Mouse (Mus musculus) adrenal gland, adult 18-20 months (tissue): ENCODE results near the gene Tnfrsf1b. TPM values are rescaled to one million over a fixed set of nuclear protein-coding genes. Genes with fewer than 3 reads are reported as not detected.

ENCODE experiments used
- DNase-seq, 2 experiments: peaks; one replicate each; pipeline ENCODE4 v3.0.0; 2021 to 2022; ENCODE audit warnings: low spot score in 2 of 2
- total RNA-seq, 2 experiments: library from RNA; stranded (reverse); gene quantifications; 1 replicate in 1 of 2; 2 replicates in 1 of 2; pipeline ENCODE4 v1.2.3; 2021

Gene Tnfrsf1b
- total RNA-seq, 2 experiments from 2014 or later = 8.5 to 18.4 TPM

GRCm38 (mm10) chr4:145221379-145221778 is 25.3 kb downstream of the Tnfrsf1b start:
- no peak for DNase-seq

GRCm38 (mm10) chr4:145220001-145220400 is 26.7 kb downstream of the Tnfrsf1b start:
- no peak for DNase-seq

GRCm38 (mm10) chr4:145219240-145219985 is 27.3 kb downstream of the Tnfrsf1b start:
- peak in 1 of 2 experiments; percentile 41 for DNase-seq

- no peak for DNase-seq
These were observed 28.8 kb downstream of the Tnfrsf1b start for GRCm38 (mm10) chr4:145217837-145218236.

DNA sequence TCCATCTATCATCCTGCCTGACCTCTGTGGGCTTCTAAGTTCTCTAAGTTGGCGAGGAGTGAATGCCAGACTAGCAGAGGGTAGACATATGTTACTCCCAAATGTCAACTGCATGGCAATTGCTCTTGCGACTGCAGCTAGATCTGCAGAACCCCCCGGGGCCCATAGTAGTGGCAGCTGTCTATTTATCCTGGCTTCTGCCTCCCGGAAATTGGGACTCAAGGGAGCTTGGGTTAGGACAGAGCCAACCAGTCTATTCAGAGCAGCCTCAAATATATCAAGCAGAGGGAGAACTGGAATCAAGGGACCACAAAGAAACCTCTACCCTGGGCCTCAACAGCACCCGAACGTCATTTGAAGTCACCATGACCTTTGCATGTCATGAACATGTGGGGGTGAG is 29.6 kb downstream of the Tnfrsf1b start:
- no peak for DNase-seq

DNA sequence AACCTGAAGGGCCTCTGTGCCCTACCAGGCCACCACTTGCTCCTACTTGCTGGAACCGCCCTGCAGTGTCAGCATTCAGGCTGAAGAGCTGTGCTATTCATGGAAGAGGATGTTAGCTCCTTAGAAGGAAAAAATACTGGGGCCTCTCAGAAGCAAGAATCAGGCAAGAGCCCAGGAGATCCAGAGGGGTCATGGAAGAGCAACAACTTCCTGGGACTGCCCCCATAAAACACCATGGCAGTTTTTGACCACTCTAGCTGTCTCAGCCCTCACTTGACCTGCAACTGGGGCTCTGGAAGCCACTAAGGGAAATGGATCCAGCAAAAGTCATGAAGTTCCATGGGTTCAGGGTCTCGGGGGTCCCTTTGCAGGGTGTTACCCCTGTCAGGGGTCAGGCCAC is 31.3 kb downstream of the Tnfrsf1b start:
- DNase-seq = no peak

GRCm38 (mm10) chr4:145214786-145215174 is 31.9 kb downstream of the Tnfrsf1b start:
- no peak for DNase-seq

DNA sequence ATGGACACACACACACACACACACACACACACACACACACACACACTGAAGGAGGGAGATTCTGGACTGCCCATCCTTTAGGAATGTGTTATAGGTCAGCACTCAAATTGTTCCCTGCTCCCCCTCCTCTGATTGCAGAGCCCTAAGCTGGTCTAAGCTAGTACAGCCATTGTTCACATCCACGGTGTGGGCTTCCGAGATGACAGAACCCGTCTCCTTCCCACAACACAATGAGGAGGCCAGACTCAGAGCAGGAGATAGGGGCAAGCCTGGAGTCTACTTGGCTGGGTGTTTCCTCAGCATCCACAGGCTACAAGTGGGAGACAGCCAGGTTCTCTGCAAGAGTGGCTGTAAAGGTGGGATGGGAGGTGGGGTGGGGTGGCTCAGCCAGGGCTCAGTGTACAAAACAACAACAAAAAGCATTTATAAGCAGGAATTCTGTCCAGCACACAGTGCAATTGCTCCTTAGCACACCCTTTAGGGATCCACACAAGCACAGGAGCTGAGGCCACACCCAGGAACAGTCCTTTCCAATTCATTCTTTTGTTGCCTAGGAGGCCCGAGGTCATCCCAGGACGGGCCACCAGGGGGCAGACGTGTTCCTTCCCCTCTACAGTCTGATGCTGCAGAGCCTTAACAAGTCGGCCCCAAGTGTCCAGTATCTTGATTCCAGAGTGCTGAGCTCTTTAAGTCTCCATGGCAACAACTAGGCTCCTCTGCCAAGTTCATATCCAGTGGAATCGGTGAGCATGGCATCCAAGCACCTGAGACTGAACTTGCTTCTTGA is 32.5 kb downstream of the Tnfrsf1b start:
- DNase-seq = peak; percentile 96

DNA sequence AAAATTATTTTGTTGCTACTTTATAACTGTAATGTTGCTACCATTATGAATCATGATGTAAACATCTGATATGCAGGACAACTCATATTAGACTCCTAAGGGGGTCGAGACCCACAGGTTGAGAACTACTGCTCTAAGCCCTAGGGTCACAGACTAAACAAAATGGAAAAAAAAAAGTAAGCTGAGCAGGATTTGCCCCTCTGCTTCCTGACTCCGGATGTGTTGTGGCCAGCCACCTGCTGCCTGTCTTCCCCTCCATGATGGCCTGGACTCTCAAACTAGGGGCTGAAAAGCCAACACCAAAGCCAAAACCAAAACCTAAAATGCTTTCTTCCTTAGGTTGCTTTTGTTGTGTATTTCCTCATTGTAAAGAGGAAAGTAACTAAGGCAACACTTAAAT is 35.6 kb downstream of the Tnfrsf1b start:
- no peak for DNase-seq

- DNase-seq = no peak
These were observed 36.1 kb downstream of the Tnfrsf1b start for GRCm38 (mm10) chr4:145210564-145210963.

- no peak for DNase-seq
These were observed 37.0 kb downstream of the Tnfrsf1b start for GRCm38 (mm10) chr4:145209690-145210088.

DNA sequence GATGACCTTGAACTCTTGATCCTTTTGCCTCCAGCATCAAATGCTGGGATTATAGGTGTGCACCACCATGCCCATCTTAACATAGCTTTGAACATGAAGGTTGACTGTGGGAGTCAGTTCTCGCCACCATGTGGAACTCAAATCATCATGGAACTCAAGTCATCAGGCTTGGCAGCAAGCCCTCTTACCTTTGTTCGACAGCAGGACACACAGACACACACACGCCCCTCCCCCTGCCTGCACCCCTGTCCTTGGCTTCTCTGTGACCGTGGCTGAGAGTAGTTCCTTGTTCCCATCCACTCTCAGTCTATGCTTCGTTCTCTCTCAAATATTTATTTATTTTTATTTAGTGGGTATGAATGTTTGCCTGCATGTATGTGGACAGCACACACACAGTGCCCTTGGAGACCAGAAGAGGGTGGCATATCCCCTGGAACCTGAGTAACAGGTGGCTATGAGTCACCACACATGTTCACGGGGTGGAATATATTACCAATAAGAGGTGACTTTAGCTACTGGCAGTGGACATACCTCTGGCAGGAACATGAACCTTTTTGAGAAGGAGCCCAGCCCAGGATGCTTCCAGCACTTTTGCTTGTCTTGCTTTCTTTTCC is 37.5 kb downstream of the Tnfrsf1b start:
- DNase-seq = no peak

GRCm38 (mm10) chr4:145207718-145208371 is 38.8 kb downstream of the Tnfrsf1b start:
- DNase-seq = no peak

DNA sequence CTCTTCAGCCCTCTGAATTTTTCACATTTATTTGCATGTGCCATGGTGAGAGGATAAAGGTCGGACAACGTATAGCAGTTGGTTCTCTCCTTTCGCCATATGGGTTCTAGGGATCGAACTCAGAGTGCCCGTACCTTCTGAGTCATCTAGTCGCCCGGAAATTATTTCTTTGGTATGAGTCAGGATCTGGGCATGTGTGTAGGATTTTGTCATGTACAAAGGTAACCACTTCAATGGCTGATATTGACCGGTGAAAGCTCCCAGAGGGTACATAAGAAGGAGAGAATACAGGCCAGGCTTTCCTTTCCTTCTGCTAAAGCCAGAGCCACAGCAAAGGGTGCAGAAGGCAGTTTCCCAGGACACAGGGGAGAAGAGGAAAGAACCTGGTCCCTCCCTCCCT is 41.9 kb downstream of the Tnfrsf1b start:
- DNase-seq = no peak

DNA sequence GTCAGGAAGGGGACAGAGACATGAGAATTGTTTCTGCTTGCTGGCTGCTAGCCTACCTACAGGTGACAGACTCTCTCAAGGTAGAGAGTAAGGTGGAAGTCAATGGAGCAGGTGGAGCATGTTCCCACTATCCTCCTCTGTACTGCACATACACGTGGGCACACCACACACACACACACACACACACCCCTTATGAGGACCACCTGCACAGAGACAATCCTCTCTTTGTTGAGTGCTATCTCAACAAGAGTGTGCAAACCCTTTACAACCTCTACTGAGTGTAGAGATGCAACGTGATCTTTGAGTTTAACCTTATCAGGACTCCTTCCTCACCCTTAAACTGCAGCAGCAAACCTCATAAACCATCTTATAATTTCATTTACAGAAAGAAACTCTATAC is 43.4 kb downstream of the Tnfrsf1b start:
- no peak for DNase-seq

GRCm38 (mm10) chr4:145201424-145201823 is 45.2 kb downstream of the Tnfrsf1b start:
- no peak for DNase-seq

- no peak for DNase-seq
These were observed 46.5 kb downstream of the Tnfrsf1b start for GRCm38 (mm10) chr4:145199982-145200699.

DNA sequence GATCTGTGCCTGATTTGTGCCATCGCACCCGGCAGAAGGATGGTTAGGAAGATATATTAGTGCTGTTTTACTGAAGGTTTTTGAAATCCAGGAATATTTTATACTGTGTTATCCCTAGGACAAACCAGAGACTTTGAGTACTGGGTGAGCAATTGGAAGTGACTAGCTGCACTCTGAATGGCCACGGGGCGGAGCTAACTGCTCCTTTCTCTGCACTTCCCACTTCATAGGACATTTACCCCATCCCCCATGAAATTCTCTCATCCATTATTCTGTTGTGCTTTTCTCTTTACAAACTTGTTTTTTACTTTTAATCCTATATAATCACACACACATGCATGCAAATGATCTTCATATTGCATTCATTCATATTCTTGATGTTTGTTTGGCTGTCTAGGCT is 50.1 kb downstream of the Tnfrsf1b start:
- no peak for DNase-seq

- DNase-seq = no peak
These were observed 51.5 kb downstream of the Tnfrsf1b start for GRCm38 (mm10) chr4:145195172-145195571.

DNA sequence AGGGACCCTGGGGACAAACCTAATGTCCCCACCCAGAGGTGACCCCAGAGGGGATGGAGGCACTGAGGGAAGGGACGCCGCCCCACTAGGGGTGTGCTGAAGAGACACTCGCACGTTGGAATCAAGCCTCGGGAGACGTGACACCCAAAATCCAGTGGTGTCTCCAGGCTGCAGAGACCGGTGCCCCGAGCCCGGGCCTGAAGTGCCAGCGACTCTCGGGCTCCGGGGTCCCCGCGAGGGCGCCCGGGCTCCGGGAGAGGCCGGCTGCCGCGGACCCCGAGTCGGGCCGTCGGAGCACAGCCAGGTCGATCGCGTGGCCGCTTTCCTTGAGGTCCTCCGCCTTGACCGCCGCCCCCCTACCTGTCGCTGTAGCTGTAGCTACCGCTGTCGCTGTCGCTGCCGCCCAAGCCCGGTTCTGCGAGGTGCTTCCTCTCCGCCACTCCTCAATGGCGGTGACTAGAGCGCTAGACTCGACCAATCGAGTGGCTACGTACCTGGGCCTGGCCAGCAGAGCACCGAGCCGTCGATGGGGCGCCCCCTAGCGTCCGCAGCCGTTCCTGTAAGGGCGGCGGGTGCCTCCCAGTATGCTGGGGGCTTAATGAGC is 52.0 kb downstream of the Tnfrsf1b start, which contains the start of gene Vps13d:
Vps13d (minus strand) TSS at position 447 of the 604 bp plus-strand sequence.
- peak; percentile 87 to 94 for DNase-seq
